In genomic region chr7:99158904-99159303, GRCm38 (mm10) we compare ENCODE assay signal across 18 mouse cellular contexts. TPM values are rescaled to one million over a fixed set of nuclear protein-coding genes. Genes with fewer than 3 reads are reported as not detected.
"Had no signal": no experiment of that assay in that cellular context is flagged by ENCODE, and none has a peak within 500 bp of the region (broad histone marks: within the 10 kb centered on the region; RNA-seq: fewer than 3 reads in every experiment).

No protein-coding gene starts in this region.

- DNase-seq: kidney, adult 2 months; kidney, postnatal 14 days; left cerebral cortex, postnatal 4 days; liver, embryonic 13.5 days; lung, adult 18-20 months; lung, postnatal 4 days; retina, postnatal 1 day; right cerebral cortex, postnatal 4 days; spleen, adult 18-20 months; thymus, adult 2 months; thymus, postnatal 25 days had no signal

- H3K36me3 ChIP-seq: kidney, embryonic 15.5 days; limb, embryonic 13.5 days; midbrain, embryonic 12.5 days; stomach, embryonic 15.5 days had no signal

- H3K4me2 ChIP-seq: kidney, embryonic 15.5 days; limb, embryonic 13.5 days; liver, embryonic 13.5 days; midbrain, embryonic 12.5 days; stomach, embryonic 15.5 days had no signal

- H3K4me3 ChIP-seq: kidney, embryonic 15.5 days; limb, embryonic 13.5 days; liver, embryonic 13.5 days; midbrain, embryonic 12.5 days; stomach, embryonic 15.5 days had no signal

- H3K9me3 ChIP-seq: kidney, embryonic 15.5 days; limb, embryonic 13.5 days; liver, embryonic 13.5 days; midbrain, embryonic 12.5 days; stomach, embryonic 15.5 days had no signal

- ATAC-seq: lung, postnatal 0 days; midbrain, embryonic 16.5 days had no signal

- H3K9ac ChIP-seq: kidney, embryonic 15.5 days; limb, embryonic 13.5 days; liver, embryonic 13.5 days; midbrain, embryonic 12.5 days; stomach, embryonic 15.5 days had no signal

- H3K27ac ChIP-seq: kidney, embryonic 15.5 days; limb, embryonic 13.5 days; liver, embryonic 13.5 days; midbrain, embryonic 12.5 days; stomach, embryonic 15.5 days had no signal

- H3K27me3 ChIP-seq: kidney, embryonic 15.5 days; limb, embryonic 13.5 days; liver, embryonic 13.5 days; midbrain, embryonic 12.5 days; stomach, embryonic 15.5 days had no signal

RNA-seq across cellular contexts. Expression of gene Dgat2, which starts 23.6 kb away (rescaled TPM):
- total RNA-seq: megakaryocyte-erythroid progenitor cell, adult 5-6 weeks had no signal
